Mouse (Mus musculus) myocyte (in vitro differentiated cells): Measurements from ENCODE around the gene Ube2m.

ENCODE experiments used
- CEBPB ChIP-seq: IDR thresholded peaks from 2 replicates; pipeline ENCODE4 v1.6.1; 2011; ENCODE audit warnings: mild to moderate bottlenecking, moderate library complexity; ENCODE audit not compliant: poor library complexity, insufficient read depth, severe bottlenecking
- MYOG ChIP-seq, 3 experiments: IDR thresholded peaks; one replicate each; pipeline ENCODE4 v1.6.1; 2011; ENCODE audit warnings: control low read depth in 2 of 3, low read depth in 2 of 3, mild to moderate bottlenecking in 2 of 3; ENCODE audit not compliant: insufficient read length in 2 of 3, control insufficient read depth in 1 of 3, insufficient read depth in 1 of 3
- POLR2A ChIP-seq: IDR thresholded peaks from one replicate; pipeline ENCODE4 v1.6.1; 2011; ENCODE audit warnings: low read depth, mild to moderate bottlenecking, control low read depth, moderate library complexity; ENCODE audit not compliant: insufficient read length
- TCF12 ChIP-seq: IDR thresholded peaks from one replicate; pipeline ENCODE4 v1.6.1; 2011; ENCODE audit warnings: mild to moderate bottlenecking, control low read depth; ENCODE audit not compliant: poor library complexity, insufficient read depth, severe bottlenecking

DNA sequence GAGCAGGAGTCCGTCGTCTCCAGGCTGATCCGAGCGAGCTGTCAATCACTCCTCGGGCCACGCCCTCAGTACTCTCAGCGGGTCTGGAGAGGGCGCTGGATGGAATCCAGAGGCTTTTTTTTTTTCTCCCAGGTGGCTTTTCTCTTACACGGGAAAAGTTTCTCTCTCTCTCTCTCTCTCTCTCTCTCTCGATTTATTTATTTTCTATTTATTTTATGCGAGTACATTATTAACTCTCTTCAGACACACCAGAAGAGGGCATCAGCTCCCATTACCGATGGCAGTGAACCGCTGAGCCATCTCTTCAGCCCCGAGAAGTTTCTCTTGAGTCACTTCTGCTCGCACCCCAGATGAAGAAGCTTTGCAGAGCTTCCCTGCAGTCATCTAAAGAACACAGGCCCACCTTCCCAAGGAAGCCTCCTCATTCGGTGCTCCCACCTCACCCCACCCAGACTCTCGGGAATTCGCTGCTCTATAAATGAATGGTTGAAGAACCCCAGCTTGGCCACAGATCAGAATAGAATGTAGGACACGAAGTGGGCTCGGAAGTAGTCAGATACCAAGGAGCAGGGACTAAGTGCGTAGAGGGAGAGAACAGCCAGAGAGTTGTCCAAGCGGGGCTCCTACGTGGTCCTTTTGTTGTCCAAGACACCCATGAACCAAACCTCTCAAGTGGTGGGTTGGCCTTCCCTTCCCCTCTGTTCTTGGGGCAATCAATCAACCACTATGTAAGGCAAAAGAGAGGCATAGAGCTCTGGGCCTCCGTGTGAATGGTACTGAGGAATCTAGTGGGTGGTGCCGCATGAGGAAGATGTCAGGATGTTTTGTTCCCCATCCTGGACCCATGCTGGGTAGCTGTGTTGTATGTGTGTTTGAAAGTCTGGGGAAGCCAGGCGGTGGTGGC lies 27.8 kb downstream of the Ube2m start, which contains the start of gene Zbtb45:
- TF ChIP-seq POLR2A (peak; percentile 56), CEBPB (no peak), TCF12 (no peak), MYOG (IDR thresholded peaks at IDR 0.05; ENCODE audit: control insufficient read depth in 1 of 3, insufficient read depth in 1 of 3, insufficient read length in 2 of 3, low read depth in 2 of 3) (no peak)
